Mouse (Mus musculus) embryo, embryonic 9.5 days (tissue): Measurements from ENCODE around the gene Acsl3.

Experiments
- DNase-seq: peaks from one replicate; pipeline ENCODE4 v3.0.0-alpha.2; 2017; ENCODE audit errors: extremely low spot score

The Acsl3 gene

GRCm38 (mm10) chr1:78686872-78687271 is 29.2 kb downstream of the Acsl3 start:
- DNase-seq: no peak

GRCm38 (mm10) chr1:78688149-78688548 is 30.5 kb downstream of the Acsl3 start:
- no peak for DNase-seq

GRCm38 (mm10) chr1:78694503-78695258 is 37.1 kb downstream of the Acsl3 start:
- DNase-seq: no peak

- DNase-seq: no peak
Observed at GRCm38 (mm10) chr1:78696305-78696704, 38.7 kb downstream of the Acsl3 start.

- no peak for DNase-seq
Observed at GRCm38 (mm10) chr1:78696903-78697302, 39.3 kb downstream of the Acsl3 start.

- no peak for DNase-seq
Observed at GRCm38 (mm10) chr1:78698138-78698537, 40.5 kb downstream of the Acsl3 start.

GRCm38 (mm10) chr1:78701740-78702139 is 44.1 kb downstream of the Acsl3 start:
- no peak for DNase-seq

- no peak for DNase-seq
Observed at GRCm38 (mm10) chr1:78702282-78702963, 44.8 kb downstream of the Acsl3 start.

GRCm38 (mm10) chr1:78702964-78703285 is 45.3 kb downstream of the Acsl3 start:
- DNase-seq: no peak

GRCm38 (mm10) chr1:78706338-78706737 is 48.7 kb downstream of the Acsl3 start:
- no peak for DNase-seq

GRCm38 (mm10) chr1:78707280-78707679 is 49.7 kb downstream of the Acsl3 start:
- no peak for DNase-seq

- DNase-seq: no peak
Observed at GRCm38 (mm10) chr1:78710026-78710425, 52.4 kb downstream of the Acsl3 start.

- no peak for DNase-seq
Observed at GRCm38 (mm10) chr1:78710613-78711329, 53.1 kb downstream of the Acsl3 start.

GRCm38 (mm10) chr1:78724458-78725190 is 67.0 kb downstream of the Acsl3 start:
- peak; percentile 84 for DNase-seq

- DNase-seq: no peak
Observed at GRCm38 (mm10) chr1:78725191-78725490, 67.5 kb downstream of the Acsl3 start.

- DNase-seq: no peak
Observed at GRCm38 (mm10) chr1:78725617-78726223, 68.1 kb downstream of the Acsl3 start.

- no peak for DNase-seq
Observed at GRCm38 (mm10) chr1:78730114-78730720, 72.6 kb downstream of the Acsl3 start.

- no peak for DNase-seq
Observed at GRCm38 (mm10) chr1:78732290-78732689, 74.7 kb downstream of the Acsl3 start.

- DNase-seq: no peak
Observed at GRCm38 (mm10) chr1:78734261-78735000, 76.8 kb downstream of the Acsl3 start.

- DNase-seq: no peak
Observed at GRCm38 (mm10) chr1:78737646-78738045, 80.0 kb downstream of the Acsl3 start.

- DNase-seq: no peak
Observed at GRCm38 (mm10) chr1:78740676-78741075, 83.1 kb downstream of the Acsl3 start.
